Mouse (Mus musculus) skeletal muscle tissue, adult 2 months (tissue): Measurements from ENCODE around the gene C1qb.

Experiments
- DNase-seq: peaks from one replicate; pipeline ENCODE4 v3.0.0-alpha.2; 2012; ENCODE audit warnings: low read depth, low spot score

The C1qb gene

GRCm38 (mm10) chr4:136847166-136847565 is 38.8 kb downstream of the C1qb start:
- DNase-seq = no peak

- no peak for DNase-seq
These were observed 43.2 kb downstream of the C1qb start for GRCm38 (mm10) chr4:136842802-136843201.

GRCm38 (mm10) chr4:136842033-136842432 is 44.0 kb downstream of the C1qb start:
- no peak for DNase-seq

- peak; percentile 39 for DNase-seq
These were observed 44.9 kb downstream of the C1qb start for GRCm38 (mm10) chr4:136841056-136841455.

GRCm38 (mm10) chr4:136838462-136838861 is 47.5 kb downstream of the C1qb start:
- no peak for DNase-seq

GRCm38 (mm10) chr4:136838026-136838425 is 48.0 kb downstream of the C1qb start:
- no peak for DNase-seq

GRCm38 (mm10) chr4:136836387-136836931 is 49.5 kb downstream of the C1qb start:
- no peak for DNase-seq

GRCm38 (mm10) chr4:136835621-136836386 is 50.2 kb downstream of the C1qb start, which contains the start of gene Ephb2:
Gene Ephb2, minus strand, starts transcription at chr4:136835988.
- DNase-seq = no peak

GRCm38 (mm10) chr4:136834815-136835620 is 51.0 kb downstream of the C1qb start:
- DNase-seq = no peak

- DNase-seq = no peak
These were observed 51.6 kb downstream of the C1qb start for GRCm38 (mm10) chr4:136834439-136834814.

- DNase-seq = no peak
These were observed 52.2 kb downstream of the C1qb start for GRCm38 (mm10) chr4:136833619-136834351.

- no peak for DNase-seq
These were observed 53.3 kb downstream of the C1qb start for GRCm38 (mm10) chr4:136832559-136833232.

- DNase-seq = no peak
These were observed 55.6 kb downstream of the C1qb start for GRCm38 (mm10) chr4:136830272-136830823.
